Mouse (Mus musculus) heart, adult 8-10 months (tissue): Measurements from ENCODE around the gene Lats1. TPM values are rescaled to one million over a fixed set of nuclear protein-coding genes. Genes with fewer than 3 reads are reported as not detected.
"Not testable (repeated sequence)": the region's sequence is repeated elsewhere in the genome, so short reads cannot be mapped to it uniquely, and the experiment has no call there.

ENCODE experiments used
- DNase-seq: peaks from one replicate; pipeline ENCODE4 v3.0.0; 2022; ENCODE audit warnings: low spot score
- total RNA-seq, 4 experiments: library from RNA; stranded (reverse); gene quantifications; 2 replicates each; pipeline ENCODE4 v1.2.4; 2022

Gene Lats1
- total RNA-seq, 4 experiments from 2014 or later = 10.5 to 12.1 (median 10.8) TPM

GRCm38 (mm10) chr10:7726501-7726812, 45.4 kb downstream of the Lats1 start:
- no peak for DNase-seq

GRCm38 (mm10) chr10:7727011-7727410, 46.0 kb downstream of the Lats1 start:
- DNase-seq = no peak

- DNase-seq = no peak
These were observed 50.6 kb downstream of the Lats1 start for GRCm38 (mm10) chr10:7731582-7731981.

GRCm38 (mm10) chr10:7737122-7737521, 56.1 kb downstream of the Lats1 start:
- no peak for DNase-seq

GRCm38 (mm10) chr10:7737914-7738313, 56.9 kb downstream of the Lats1 start:
- no peak for DNase-seq

GRCm38 (mm10) chr10:7745528-7745927, 64.5 kb downstream of the Lats1 start:
- not testable (repeated sequence) for DNase-seq

- no peak for DNase-seq
These were observed 67.7 kb downstream of the Lats1 start for GRCm38 (mm10) chr10:7748752-7749151.

- no peak for DNase-seq
These were observed 76.5 kb downstream of the Lats1 start for GRCm38 (mm10) chr10:7757544-7757943.

Other genes with a start within 250 kb of the Lats1 start
- 1 to 10 TPM; 1.5 to 2.5 (median 2.0) TPM for gene Ulbp1, start 207.6 kb upstream of the Lats1 start, total RNA-seq
- 1 to 10 TPM; 2.8 to 6.1 (median 3.8) TPM for gene Lrp11, start 91.4 kb upstream of the Lats1 start, total RNA-seq
- 1 to 10 TPM; 4.9 to 7.1 (median 6.0) TPM for gene Nup43, start 13.7 kb upstream of the Lats1 start, total RNA-seq
- gene Pcmt1, start 78 bp upstream of the Lats1 start, total RNA-seq = 100 to 1,000 TPM in 1 of 4 experiments, 10 to 100 TPM in 3; 94.3 to 102 (median 98.0) TPM
- gene Katna1, start 44.8 kb downstream of the Lats1 start, total RNA-seq = 10 to 100 TPM; 10.1 to 14.0 (median 13.7) TPM
- gene Ginm1, start 111.6 kb downstream of the Lats1 start, total RNA-seq = 100 to 1,000 TPM in 2 of 4 experiments, 10 to 100 TPM in 2; 94.3 to 115 (median 102) TPM
- 10 to 100 TPM; 10.3 to 15.9 (median 13.5) TPM for gene Ppil4, start 111.7 kb downstream of the Lats1 start, total RNA-seq
- under 1 TPM; 0.14 to 0.26 (median 0.23) TPM for gene Zc3h12d, start 151.3 kb downstream of the Lats1 start, total RNA-seq